Mouse (Mus musculus) testis, postnatal 10 days (tissue): ENCODE results near the gene Usp30.

ENCODE experiments used
- DNase-seq: peaks from one replicate; pipeline ENCODE4 v3.0.0; 2021; ENCODE audit warnings: low spot score

The Usp30 gene

DNA sequence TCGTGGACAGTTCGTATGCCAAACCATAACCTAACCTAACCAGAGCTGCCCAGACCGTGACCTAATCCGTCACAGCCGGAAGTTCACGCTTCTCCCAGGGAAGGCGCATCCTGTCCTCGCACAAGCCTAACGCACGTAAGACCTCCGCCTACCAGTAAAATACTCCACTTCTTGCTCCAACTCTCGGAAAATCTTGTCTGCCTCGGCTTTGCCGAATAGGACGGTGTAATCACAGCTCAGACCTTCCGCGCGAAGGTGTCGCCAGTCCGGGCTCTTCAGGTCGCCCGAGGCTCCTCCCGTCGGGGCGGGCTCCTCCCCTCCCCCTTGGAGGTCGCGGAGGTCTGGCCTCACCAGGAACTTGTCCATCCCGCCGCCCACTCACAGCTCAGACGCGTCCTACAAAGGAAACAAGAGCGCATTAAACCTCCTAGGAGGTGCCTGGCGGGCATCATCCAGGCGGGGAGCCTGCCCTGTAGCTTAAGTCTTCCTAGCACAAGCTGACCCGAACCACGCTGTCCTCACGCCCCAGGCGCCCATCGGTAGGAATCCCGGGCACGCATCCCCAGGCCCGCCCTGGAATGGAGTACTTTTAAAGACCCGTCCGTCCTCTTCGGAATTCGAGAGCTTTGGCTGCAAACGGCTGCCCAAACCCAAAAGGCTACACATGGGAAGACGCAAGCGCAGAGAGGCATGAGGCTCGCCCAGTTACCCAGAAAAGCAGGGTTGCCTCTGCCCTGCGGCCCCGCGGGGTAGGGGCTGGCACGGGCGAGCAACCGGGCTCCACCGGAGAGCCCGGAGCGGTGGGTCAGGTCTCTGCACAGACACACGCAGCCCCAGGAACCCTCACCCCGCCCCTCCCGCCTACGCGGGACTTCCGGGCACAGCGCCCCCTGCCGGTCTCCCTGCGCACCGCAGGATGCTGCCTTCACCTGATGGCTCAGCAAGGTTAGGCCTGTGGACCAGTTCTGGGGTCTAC, 62.4 kb downstream of the Usp30 start, which contains the start of gene Alkbh2:
Gene Alkbh2, minus strand, starts transcription at position 845 of the 976 bp plus-strand sequence.
- peak; percentile 94 for DNase-seq

DNA sequence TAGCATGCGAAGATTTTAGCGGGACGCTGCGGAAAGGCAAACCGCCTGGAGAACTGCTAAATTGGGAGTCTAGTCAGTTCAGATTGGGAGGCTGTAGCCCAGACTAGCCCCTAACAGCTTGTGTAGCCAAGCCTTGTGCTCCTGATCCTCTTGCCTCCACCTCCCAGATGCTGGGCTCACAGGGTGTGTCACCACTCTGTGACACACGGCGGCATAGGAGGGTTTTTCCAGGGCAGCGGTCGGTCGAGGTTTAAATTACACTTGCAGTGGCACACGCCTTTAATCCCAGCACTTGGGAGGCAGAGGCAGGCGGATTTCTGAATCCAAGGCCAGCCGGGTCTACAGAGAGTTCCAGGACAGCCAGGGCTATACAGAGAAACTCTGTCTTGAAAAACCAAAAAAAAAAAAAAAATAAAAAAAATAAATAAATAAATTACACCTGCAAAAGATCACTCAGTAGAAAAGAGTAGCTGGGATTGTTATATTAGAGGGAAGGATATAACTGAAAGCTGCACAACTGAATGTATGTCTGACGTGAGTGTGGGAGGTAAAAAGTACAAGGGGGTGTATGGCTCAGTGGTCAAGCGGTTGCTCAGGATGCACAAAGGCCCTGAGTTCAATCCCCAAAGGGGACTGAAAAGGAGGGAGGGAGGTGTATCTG, 64.4 kb downstream of the Usp30 start:
- DNase-seq = no peak

DNA sequence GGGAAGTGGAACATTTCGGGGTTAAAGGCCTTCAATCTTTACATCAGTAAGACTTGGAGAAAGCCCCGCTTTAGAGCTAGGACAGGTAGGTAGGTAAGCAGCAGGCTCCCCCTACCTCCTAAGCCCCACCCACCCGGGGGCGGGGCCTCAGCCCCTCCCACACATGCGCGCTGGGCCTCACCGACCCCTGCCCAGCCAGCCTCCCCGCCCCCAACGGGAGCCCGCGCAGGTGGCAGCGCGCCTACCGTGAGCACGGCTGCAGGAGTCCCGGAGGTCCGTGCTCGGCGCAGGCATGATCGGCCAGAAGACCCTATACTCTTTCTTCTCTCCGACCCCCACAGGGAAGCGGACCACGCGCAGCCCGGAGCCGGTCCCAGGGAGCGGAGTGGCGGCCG, 64.9 kb downstream of the Usp30 start, which contains the start of gene Ung:
Gene Ung, plus strand, starts transcription at position 176 of the 395 bp plus-strand sequence.
- peak; percentile 89 for DNase-seq

DNA sequence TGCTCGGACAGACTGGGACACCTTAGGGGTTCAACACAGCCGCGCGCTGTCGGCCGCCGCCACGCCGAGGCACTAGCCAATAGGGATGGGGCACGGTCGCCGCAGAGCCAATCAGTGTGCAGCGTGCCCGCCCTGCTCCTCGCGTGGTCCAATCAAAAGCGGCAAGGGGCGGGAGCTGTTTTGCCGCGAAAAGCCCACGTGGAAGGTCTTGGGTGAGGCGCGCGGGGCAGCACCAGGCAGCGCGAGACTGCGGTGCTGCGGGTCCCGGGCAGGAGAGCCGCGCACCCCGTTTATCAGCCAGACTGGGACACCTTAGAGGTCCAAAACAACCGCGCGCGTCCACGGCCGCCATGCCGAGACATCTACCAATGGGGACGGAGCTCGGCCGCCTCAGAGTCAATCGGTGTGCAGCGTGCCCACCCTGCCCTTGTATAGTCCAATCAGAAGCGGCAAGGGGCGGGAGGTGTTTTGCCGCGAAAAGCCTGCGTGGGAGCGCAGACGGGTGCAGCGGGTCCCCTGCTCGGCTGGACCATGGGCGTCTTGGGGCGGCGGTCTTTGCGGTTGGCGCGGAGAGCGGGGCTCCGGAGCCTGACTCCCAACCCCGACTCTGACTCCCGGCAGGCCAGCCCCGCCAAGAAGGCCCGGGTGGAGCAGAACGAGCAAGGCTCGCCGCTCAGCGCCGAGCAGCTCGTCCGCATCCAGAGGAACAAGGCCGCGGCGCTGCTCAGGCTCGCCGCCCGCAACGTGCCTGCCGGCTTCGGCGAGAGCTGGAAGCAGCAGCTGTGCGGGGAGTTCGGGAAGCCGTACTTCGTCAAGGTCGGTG, 65.6 kb downstream of the Usp30 start:
- DNase-seq = peak; percentile 96

DNA sequence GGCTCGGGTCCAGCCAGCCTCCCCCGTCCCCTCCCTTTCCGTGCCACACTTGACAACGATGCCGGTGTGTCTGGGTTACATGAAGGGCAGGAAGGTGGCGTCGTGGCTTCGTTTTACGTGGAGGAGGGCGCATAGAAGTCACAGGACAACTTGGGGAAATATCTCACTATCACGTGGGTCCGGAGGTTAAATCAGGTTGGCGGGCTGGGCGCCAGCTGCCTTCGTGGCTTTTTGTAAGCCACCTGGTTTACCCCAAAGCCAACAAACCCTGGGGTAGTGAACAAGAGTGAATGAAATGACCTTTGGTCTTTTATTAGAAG, 66.2 kb downstream of the Usp30 start:
- peak; percentile 83 for DNase-seq

DNA sequence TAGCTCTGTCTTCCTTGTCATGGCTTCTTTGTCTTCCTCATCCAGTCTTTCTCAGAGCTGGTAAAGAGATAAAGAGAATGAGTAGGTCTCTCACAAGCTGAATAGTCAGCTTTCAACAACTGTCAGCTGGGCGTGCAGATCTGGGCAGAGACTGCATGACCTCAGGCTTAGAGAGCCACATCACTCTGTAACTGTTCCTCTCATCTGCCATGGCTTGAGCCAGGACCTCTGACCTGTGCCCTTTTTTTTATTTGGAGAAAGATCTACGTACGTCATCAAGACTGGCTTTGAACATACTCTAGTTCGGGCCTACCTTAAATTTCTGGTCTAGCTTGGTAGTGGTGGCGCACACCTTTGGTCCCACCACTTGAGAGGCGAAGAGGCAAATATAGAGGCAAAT, 67.6 kb downstream of the Usp30 start:
- no peak for DNase-seq

DNA sequence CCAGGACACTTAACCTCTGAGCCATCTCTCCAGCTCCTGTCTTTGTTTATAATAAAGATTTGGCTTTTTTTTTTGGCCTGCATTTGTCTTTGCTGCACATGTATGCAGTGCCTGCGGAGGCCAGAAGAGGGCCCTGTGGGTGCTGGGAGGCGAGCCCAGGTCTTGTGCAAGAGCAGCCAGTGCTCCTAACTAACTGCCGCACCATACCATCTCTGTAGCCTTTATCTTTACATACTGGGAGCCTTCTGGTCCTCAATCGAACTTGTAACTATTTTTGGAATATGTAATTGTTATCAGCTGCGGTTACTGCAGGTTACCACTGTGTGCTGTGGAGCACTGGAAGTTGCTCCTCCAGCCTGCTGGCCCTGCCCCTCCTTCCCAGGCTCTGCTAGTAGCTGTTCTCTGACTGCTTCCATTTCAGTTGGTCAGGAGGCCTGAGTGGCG, 68.9 kb downstream of the Usp30 start:
- DNase-seq = peak; percentile 85

DNA sequence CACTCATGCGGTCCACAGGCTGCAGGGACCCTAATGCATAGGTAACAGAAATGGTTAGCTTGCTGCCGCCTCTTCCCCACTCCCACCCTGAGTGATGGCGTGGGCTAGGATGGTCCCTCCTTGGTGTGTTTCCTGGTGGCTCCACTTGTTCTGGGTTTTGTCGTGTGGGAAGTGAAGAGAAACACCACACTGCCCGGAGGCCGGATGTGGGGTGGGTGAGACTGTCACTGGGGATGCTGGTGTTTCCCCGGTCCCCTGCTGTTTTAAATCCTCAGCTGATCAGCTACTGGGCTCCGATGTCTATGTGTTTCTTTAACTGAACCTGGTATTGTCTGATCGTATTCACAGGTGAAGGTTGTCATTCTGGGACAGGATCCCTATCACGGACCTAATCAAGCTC, 70.3 kb downstream of the Usp30 start:
- DNase-seq = no peak

DNA sequence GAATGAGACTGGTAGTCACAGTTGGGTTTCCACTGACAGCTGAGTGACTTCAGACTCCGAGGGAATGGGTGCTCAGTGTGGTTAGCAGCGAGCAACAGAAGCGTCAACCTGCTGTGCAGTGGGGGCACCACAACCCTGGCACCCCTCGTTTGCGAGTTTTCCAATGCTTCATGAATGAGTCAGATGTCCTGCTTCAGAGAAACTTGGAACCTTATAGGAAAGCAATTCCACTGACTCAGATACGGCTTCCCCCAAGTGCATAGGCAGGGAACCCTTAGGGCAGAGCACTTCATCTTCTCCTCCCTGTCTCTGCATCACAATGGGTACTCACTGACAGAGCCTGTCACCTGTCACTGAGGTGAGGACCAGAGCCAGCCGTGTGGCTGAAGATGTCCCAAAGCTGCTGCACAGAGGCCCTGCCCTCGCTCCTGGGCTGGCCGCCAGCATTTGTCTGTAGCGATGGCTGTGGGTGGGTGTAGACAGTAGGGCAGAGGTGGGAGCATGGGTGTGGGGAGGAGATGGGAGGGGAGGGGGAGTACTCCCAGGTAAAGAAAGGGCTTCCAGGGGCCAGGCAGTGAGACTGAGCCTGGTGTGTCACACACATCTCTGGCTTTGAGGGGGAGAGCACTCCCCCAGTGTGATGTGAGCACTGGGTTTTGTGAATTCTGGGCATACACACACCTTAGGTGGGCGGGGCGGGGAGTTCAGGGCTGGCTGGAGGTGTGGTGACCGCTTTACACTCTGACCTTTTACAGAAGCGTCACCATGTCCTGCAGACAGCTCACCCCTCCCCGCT, 72.4 kb downstream of the Usp30 start:
- DNase-seq = peak; percentile 70

DNA sequence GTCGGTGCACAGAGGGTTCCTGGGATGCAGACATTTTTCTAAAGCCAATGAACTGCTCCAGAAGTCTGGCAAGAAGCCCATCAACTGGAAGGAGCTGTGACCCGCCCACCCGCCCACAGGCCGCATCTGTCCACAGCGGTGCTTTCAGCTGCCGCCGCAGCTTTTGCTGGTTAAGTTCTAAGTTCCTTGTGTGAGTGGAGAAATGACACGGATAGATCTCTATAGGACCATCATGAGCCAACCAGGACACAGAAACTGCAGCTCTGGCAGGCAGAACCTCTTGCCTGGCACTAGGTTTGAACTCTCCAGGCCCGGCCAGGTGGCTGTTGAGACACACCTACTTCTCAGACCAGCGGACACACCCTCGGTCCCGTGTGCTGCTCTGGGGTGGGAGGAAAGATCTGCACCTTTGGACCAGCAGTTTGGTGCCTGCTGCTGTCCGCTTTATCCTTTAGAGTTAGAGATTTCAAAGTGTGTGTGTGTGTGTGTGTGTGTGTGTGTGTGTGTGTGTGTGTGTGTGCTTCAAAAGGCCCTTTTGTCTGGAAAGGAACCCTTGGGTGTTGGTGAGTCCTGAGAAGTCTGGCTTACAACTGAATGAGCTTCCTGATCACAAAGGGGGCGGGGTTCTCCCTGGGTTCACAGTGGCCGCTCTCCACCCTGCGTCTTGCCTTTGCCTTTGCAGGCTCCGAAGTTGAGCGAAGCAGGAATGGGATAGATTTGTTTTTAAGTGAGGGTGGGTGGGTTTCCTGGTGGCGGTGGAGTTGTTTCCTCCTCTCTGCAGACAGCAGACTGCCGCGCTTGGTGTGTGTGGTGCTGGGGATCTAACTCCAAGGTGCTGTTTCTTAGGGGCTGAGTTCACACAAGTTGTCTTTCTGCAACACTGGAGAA, 73.3 kb downstream of the Usp30 start:
- peak; percentile 64 for DNase-seq

DNA sequence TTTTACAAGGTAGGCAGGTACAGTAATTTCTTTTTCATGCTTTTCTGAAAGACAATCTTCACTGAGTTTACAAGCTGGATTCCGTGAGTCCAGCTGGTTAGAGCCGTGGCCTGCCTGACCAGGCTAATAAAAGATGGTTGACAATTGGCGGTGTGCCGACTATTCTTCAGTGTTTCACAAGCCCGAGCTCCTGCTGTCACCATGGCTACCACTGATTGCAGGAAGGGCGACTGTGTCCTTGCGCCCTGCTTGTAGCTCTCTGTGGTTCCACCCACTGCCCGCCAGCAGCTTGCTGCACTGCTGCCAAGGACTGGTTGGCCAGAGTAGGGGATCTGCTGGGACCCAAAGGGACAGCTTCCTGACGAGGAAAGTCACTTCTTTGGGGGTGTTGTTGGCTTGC, 73.9 kb downstream of the Usp30 start:
- DNase-seq = peak; percentile 90

DNA sequence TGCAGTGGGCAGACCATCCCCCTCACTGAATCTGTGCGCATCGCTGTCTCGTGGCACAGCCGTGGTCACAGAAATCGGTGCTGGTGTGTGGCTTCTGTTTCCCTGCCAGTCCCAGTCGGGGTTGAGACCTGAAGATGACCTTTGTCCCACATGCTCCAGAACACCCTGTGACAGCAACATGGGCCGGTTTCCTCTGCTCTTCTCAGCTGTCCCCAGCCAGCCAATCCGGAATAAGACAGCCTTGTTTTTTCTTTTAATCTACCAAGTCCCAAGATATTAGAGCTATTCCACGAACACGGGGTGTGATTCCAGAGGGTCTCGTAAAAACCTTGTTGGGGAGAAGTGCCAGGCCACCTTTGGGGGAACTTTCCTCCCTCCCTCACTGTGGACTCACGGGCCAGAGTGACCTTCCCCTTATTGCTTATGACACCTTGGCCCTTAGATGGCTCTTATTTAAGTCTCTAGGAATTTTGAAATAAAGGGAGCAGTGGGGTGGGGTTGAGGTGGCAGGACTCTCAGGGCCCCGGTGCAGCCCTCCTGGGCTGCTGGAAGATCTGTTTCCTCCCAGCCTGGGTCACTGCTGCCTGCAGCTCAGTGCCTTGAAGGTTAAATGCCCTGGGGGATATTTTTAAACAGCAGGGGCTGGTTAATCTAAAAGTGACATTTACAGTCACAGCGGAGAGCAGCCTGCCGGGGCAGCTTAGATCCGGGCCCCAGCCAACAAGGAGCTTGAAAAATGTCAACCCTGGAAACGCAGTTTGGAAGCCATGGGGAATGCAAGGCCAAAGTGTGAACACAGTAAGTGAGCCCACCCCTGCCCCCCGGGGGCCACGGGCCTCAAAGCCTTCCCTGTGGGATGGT, 81.0 kb downstream of the Usp30 start, which contains the start of gene Acacb:
Gene Acacb, plus strand, starts transcription at position 508 of the 861 bp plus-strand sequence.
- DNase-seq = no peak

DNA sequence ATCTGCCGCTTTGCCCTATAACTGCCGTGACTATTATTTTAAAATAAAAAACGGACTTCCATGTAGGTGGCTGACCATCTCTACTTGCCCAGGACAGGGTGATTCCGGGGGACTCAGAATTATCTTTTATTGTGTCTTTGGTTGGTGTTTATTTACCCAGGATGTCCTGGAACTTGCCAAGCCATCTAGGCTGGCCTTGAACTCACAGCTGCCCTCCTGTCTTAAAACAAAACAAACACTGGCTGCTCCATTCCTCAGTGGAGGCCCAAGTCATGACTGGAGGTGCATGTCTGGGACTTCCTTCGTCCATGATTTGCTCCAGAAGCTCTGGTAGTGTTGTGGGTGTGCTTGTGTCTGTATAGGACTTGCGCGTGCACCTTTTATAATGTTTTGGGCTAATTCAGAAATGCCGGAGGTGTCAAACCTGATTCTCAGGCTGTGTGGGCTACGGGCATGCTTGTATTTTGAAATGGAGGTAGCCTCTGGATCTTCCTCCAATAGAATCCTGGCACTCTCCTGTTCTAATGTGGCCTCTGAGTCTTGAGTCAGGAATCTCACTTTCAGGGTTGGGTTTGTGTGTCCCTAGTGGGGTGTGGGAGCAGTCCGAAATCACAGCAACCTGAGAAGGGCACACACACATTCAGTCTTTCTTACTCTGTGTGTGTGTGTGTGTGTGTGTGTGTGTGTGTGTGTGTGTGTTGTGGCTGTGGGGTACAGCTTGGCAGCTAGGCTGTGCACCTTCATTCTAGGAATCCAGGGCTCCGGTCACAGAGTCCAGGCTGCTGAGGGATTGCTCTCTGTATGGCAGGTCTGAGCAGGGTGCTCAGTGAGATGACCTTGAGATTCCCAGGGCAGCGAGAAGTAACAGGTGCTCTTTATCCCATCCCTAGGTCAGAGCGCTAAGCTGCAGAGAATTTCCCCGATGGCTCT, 82.0 kb downstream of the Usp30 start:
- DNase-seq = no peak

DNA sequence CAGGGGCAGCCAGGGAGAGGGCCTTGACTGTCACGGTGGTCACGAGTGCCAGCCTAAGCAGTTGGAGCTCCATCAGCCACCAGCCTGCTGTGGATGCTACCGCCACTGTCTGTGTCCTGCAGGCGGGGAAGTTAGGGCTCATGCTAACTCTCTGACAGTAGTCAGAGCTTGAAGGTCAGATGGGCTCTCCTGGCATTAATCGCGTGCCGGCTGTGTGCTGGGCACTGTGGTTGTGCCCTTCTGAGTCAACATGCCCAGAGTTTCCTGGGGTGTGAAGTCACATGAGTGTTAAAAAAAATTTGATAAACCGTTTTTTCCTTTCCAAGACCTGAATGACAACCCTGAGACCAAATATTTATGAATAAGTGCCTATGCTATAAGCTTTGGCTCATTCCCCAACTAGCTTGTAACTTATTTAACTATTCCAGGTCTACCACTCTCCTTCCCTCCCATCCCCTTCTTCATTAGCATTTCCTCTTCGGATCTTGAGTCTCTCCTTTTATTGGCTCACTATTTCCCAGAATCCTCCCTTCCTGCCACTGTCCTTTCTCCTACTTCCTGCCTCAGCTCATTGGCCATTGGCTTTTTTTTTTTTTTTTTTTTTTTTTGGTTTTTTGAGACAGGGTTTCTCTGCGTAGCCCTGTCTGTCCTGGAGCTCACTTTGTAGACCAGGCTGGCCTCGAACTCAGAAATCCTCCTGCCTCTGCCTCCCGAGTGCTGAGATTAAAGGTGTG, 87.3 kb downstream of the Usp30 start:
- no peak for DNase-seq

DNA sequence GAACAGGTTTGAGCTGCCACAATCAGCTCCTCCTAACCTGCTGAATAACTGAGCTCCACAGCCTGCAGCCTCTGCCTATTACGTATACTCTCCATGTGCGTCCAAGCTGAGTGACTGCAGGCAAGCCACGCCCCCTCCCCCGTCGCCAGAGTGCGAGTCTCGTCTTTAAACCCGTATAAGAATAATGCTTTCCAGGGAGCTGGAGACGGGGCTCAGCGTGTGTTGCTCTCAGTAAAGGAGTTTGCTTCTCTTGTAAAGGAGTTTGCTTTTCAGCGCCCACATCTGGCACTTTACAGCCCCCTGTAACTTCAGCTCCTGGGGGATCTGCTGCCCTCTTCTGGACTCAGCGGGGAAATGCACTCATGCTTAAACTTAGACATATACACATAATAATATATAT, 88.2 kb downstream of the Usp30 start:
- no peak for DNase-seq

DNA sequence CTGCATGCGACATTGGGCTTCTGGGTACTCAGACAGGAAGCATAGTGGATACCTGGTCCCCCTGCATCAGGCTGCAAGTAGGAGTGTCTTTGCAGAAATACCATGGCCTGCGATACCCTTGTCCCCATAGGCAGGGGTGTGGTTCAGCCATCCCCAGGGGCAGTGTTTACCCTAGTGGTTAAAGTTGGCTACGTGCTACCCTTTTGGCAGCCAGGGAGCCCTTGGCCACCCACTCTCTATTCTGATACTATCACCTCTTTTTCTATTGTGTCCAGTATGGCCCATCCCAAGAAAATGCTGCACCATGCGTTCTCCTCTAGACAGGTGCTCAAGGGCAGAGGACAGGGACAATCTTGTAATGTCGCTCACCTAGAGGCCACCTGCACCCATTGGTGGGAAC, 89.5 kb downstream of the Usp30 start:
- no peak for DNase-seq

DNA sequence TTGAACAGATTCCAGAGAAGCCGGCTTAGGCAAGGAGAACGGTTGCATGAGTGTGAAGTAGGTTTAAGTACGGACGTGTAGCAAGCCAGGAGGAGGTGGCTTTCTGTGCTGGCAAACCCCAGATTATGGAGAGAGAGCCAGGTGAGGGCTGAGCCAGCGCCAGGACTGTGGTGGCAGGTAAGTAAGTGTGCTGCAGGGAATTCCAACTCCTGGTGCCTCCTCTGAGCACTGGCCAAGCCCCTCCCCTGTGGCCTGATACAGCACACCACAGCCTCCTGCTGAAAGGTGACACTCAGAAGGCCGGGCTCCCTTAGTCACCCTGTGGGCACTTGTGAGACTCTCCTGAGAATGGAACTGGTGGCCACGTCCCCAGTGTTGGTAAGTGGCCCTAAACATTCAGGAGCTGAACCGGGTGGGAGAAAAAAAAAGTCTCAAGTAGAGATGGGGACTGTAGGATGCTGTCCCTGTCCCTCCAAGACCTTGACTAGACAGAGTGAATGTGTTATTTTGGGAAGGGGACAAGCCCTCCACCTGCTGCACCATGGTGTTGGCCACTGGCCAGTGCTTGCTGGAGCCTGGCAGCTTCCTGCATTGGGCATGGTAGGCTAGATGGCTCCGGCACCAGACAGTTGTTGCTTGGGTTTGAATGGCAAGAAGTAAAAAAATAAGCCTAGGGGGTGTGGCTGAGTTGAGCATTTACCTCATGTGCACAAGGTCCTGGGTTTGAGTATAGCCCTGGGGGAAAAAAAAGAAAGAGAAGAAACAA, 90.1 kb downstream of the Usp30 start:
- DNase-seq = no peak
